Mouse (Mus musculus) gastrocnemius, postnatal 14 days (tissue): Measurements from ENCODE around the gene Timm44. TPM values are rescaled to one million over a fixed set of nuclear protein-coding genes. Genes with fewer than 3 reads are reported as not detected.
"Not testable (repeated sequence)": the region's sequence is repeated elsewhere in the genome, so short reads cannot be mapped to it uniquely, and the experiment has no call there.

ENCODE experiments used
- DNase-seq: peaks from one replicate; pipeline ENCODE4 v3.0.0; 2021; ENCODE audit warnings: mixed read lengths
- intact Hi-C: fragments of 180-260 bp; cut with DNase I; formaldehyde crosslinking; loops from one replicate; pipeline ENCODE4 v1.15.1; 2025; ENCODE audit warnings: low total_unique reads
- total RNA-seq, 2 experiments: library from RNA; stranded (reverse); gene quantifications; 2 replicates each; pipeline ENCODE4 v1.2.3; 2021

Timm44 gene
- total RNA-seq, 2 experiments from 2014 or later: 67.8 to 82.1 TPM

GRCm38 (mm10) chr8:4269609-4270008 lies 6.1 kb downstream of the Timm44 start:
- intact Hi-C loops: no loop called here
- DNase-seq: no peak

- DNase-seq: no peak
- intact Hi-C loops: no loop called here
Measured at GRCm38 (mm10) chr8:4267627-4268026, 8.1 kb downstream of the Timm44 start.

GRCm38 (mm10) chr8:4265160-4265914 lies 10.4 kb downstream of the Timm44 start:
- DNase-seq: no peak
- intact Hi-C loops: no loop called here

- intact Hi-C loops: loop anchor here (5.0 kb wide), 1 partner anchor 59 kb away; no protein-coding TSS in a partner anchor
- no peak for DNase-seq
Measured at GRCm38 (mm10) chr8:4263105-4263791, 12.5 kb downstream of the Timm44 start.

GRCm38 (mm10) chr8:4259805-4260170 lies 15.9 kb downstream of the Timm44 start:
- intact Hi-C loops: loop anchor here (5.0 kb wide), 1 partner anchor 63 kb away; no protein-coding TSS in a partner anchor
- DNase-seq: no peak

GRCm38 (mm10) chr8:4259125-4259804 lies 16.4 kb downstream of the Timm44 start, which contains the start of gene Ctxn1:
Gene Ctxn1, minus strand, starts transcription at chr8:4259274.
- intact Hi-C loops: no loop called here
- peak; percentile 92 for DNase-seq

GRCm38 (mm10) chr8:4258678-4259077 lies 17.0 kb downstream of the Timm44 start:
- intact Hi-C loops: no loop called here
- DNase-seq: no peak

GRCm38 (mm10) chr8:4258233-4258632 lies 17.5 kb downstream of the Timm44 start:
- intact Hi-C loops: no loop called here
- DNase-seq: peak; percentile 78

- intact Hi-C loops: no loop called here
Measured at GRCm38 (mm10) chr8:4257350-4257749, 18.4 kb downstream of the Timm44 start.

GRCm38 (mm10) chr8:4256911-4257310 lies 18.8 kb downstream of the Timm44 start:
- intact Hi-C loops: no loop called here
- DNase-seq: no peak

More at GRCm38 (mm10) chr8:4257350-4257749, 18.4 kb downstream of the Timm44 start:
- no peak for DNase-seq

DNA sequence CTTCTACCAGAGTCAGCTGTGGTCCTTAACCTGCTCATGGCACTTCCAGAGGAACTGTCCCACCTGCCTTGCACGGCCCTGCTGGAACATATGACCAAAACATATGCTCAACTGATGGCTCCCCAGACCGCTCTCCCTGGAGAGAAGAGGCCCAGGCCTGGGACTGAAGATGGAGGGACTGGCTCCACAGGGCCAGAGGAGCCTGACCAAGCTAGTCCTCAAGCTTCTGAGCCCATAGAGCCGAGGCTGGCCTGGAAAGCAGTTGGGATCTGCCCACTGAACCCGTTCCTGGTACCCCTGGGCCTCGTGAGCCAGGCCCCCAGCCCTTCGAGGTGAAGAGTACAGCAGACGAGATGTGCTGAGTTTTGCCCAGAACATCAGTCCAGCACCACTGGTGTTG lies 20.2 kb downstream of the Timm44 start:
- intact Hi-C loops, DNase-seq: not testable (repeated sequence)

DNA sequence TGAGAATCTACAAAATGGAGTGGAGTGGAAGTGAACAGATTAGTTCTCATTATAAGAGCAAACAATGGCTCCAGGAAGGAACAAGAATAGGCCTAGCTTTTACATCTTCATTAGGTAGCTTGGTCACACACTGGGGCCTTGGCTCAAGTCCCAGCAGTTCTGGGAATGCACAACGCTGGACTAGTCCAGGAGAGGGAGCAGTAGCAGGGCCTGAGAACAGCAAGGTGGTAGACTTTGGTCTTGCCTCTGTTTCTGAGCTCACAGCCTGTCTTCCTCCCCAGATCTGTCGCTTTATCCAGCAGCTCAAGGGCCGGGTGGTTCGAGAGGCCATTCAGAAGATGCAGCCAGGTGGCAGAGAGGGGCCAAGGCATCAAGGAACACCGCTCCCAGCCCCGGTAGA lies 21.7 kb downstream of the Timm44 start:
- intact Hi-C loops: no loop called here
- peak; percentile 52 for DNase-seq

DNA sequence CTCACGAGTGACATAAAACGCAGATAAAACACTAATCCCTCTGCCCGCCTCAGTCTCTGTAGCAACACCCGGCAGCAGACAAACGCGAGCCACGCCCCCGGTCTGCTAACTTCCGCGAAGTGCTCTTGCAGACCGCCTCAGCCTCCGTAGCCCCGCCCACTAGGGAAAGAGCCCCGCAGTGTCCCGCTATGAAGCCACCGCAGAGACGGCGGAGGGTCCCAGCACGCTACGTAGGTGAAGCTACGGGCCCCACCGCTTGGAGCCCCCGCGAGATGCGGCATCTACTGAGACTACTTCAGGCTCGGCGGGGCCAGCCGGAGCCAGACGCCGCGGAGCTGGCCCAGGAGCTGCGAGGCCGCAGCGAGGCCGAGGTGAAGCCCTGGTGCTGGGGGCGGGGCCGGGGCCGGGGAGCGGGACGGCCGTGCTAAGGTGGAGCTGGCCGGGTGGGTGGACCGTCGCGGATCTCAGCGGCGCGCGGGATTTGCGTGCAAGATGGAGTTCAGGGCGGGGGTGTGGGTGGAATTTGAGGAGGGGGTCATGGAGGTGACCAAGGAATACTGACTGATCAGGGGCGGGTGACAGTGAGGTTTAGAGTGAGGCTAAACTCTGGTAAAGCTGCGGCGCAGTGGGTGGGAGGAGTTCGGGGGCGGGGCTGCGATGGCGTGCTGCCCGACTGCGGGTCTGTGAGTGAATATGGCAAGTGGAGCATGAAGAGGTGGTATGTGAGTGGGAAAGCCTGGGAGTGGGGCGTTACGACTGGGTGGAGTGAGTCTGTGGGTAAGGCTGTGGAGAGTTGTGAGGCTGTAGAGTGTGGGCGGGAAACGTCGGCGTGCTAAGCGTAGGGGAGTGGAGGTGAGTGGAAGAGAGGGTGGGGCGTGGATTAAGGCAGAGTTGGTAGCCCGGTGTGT lies 22.5 kb downstream of the Timm44 start, which contains the start of gene Snapc2:
Gene Snapc2 (plus strand): TSS at position 147 of the 908 bp plus-strand sequence.
- intact Hi-C loops: no loop called here
- peak; percentile 98 for DNase-seq

DNA sequence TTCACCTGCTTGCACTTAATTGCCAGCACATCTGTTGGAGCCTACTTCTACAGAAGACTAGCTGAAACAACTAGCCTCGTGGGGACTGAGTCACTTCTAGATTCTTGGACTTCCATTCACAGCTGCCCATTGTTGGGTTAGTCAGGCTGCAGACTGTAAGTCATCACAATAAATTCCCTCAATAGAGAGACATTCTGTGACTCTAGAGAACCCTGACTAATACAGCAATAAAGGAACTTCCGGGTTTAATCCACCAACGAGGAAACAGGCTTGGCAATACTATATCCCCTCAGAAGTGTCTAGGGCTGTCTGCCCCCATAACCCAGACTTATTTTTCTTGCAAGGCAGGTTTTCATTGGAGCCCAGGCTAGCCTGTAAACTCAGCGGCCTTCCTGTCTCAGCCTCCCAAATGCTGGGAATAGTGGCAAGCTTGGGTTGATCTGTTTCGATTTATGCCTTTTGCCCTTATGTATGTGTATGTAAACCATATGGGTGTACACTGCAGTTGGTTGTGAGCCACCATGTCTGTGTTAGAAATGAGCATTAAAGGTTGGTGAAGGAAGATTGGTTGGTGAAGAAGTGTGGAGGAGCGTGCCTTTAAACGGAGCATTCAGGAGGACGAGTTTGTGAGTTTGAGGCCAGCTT lies 23.5 kb downstream of the Timm44 start:
- intact Hi-C loops: no loop called here
- no peak for DNase-seq

GRCm38 (mm10) chr8:4250306-4250970 lies 25.3 kb downstream of the Timm44 start:
- DNase-seq: peak; percentile 87
- intact Hi-C loops: no loop called here

- peak; percentile 62 for DNase-seq
- intact Hi-C loops: no loop called here
Measured at GRCm38 (mm10) chr8:4249213-4249612, 26.5 kb downstream of the Timm44 start.

GRCm38 (mm10) chr8:4247951-4248540 lies 27.7 kb downstream of the Timm44 start, which contains the start of gene Tgfbr3l:
Gene Tgfbr3l, plus strand, starts transcription at chr8:4248214.
- intact Hi-C loops: no loop called here

GRCm38 (mm10) chr8:4247241-4247640 lies 28.5 kb downstream of the Timm44 start:
- intact Hi-C loops: no loop called here

More at GRCm38 (mm10) chr8:4247951-4248540, 27.7 kb downstream of the Timm44 start, which contains the start of gene Tgfbr3l:
- no peak for DNase-seq

More at GRCm38 (mm10) chr8:4247241-4247640, 28.5 kb downstream of the Timm44 start:
- DNase-seq: no peak
